Mouse (Mus musculus) erythroblast, embryonic 14.5 days (primary cell): ENCODE data around the gene Marcks. TPM values are rescaled to one million over a fixed set of nuclear protein-coding genes. Genes with fewer than 3 reads are reported as not detected.

Source experiments
- H3K27me3 ChIP-seq: 2 replicates; pipeline ENCODE4 v1.6.1; 2012; ENCODE audit warnings: inconsistent platforms; ENCODE audit not compliant: control insufficient read depth
- H3K36me3 ChIP-seq: 2 replicates; pipeline ENCODE4 v1.6.1; 2012; ENCODE audit warnings: mild to moderate bottlenecking, inconsistent platforms; ENCODE audit not compliant: control insufficient read depth
- H3K4me1 ChIP-seq: 2 replicates; pipeline ENCODE4 v1.6.1; 2012; ENCODE audit warnings: inconsistent platforms; ENCODE audit not compliant: control insufficient read depth
- H3K4me3 ChIP-seq: replicated peaks from 2 replicates; pipeline ENCODE3; 2012; ENCODE audit warnings: moderate library complexity, mild to moderate bottlenecking, inconsistent platforms
- H3K9me3 ChIP-seq: 2 replicates; pipeline ENCODE4 v1.6.1; 2012; ENCODE audit warnings: low read length, inconsistent platforms, mixed read lengths; ENCODE audit not compliant: control insufficient read depth
- GATA1 ChIP-seq: IDR thresholded peaks from 2 replicates; pipeline ENCODE4 v1.6.1; 2012; ENCODE audit warnings: low read length, inconsistent platforms, mixed read lengths
- TAL1 ChIP-seq: IDR thresholded peaks from 3 replicates; pipeline ENCODE4 v1.6.1; 2012; ENCODE audit warnings: low read length, inconsistent platforms, mixed read lengths
- polyA plus RNA-seq: library from polyadenylated mRNA; stranded (reverse); fragments of >175 nt; gene quantifications from 2 replicates; pipeline ENCODE4 v1.2.3, GENCODE M21; 2012

Marcks gene
- polyA plus RNA-seq, 1 experiment, result 0.35 TPM

DNA sequence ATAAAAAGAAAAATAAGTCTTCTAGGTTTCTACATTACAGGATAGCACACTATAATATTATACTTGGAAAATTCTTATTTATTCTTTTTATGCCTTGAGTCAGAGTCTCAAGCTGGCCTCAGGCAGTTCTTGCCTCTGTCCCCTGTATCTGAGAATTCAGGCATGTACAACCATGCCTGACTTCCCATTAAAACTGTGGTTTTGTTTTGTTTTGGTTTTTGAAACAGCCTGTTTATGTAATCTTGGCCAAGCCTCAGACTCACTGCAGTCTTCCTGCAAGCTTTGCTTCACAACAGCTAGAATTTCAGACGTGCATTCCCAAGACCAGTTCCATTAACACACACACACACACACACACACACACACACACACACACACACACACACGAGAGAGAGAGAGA lies 16.4 kb upstream of the Marcks start:
- Histone ChIP-seq H3K27me3 (no peaks in the 10 kb centered on the region), H3K4me3 (no peak overlapping the region), H3K4me1 (no peaks in the 10 kb centered on the region), H3K9me3 (no peaks in the 10 kb centered on the region), H3K36me3 (no peaks in the 10 kb centered on the region)
- TF ChIP-seq TAL1, result no peak
- no peak for TF ChIP-seq GATA1

DNA sequence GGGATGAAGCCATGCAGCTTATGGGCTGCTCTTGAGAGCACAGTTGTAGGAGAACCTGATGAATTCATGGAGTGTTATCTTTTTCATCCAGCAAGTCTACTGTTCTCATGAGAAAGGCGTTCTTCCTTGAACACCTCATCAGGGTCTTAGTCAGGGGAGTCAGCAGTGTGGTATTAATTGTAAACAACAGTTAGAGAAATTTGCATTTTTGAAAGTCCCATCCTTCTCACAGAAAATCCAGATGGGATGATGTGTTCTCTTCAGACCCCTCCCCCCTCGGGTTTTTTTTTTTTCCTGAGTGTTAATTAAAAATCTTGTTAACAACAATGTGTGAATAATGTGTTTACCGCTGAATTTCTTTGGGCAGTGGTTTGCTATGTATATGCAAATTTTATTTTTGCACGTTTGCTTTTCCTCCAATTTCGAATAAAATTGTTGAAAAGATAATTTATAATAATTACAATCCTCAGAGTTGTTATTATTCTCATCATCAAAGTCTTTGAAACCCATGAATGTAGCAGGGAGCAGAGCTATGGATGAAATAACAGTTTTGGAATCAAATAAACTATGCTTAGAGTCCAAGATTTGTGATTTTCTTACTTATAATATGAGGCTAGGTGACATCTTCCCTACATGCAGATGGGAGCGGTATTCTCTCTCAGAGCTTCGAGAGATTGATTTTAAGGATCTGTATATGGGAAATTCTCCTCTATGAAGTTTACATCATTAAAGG lies 13.0 kb upstream of the Marcks start:
- Histone ChIP-seq H3K4me3 (no peak overlapping the region), H3K9me3 (no peaks in the 10 kb centered on the region), H3K27me3 (no peaks in the 10 kb centered on the region), H3K36me3 (no peaks in the 10 kb centered on the region), H3K4me1 (no peaks in the 10 kb centered on the region)
- TF ChIP-seq GATA1, result no peak
- no peak for TF ChIP-seq TAL1

DNA sequence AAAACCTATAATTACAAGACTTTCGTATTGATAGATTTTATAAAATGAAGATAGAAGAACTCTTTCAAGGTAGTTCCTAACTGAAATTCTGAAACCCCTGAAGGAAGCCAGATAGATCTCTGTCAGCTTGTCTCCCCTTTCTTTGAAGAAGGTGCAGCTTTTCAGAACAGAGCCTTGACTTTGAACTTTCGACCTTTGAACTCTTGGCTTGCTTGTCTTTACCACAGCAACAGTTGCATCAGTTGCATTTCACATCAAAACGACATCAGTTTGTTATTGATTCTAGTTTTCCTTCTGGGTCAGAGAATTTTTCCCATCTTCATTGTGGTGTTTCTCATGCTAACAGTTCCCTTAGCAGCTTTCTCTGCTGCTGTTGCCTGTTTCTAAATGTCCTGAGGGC lies 9.3 kb upstream of the Marcks start:
- peaks cover under 1% of the 10 kb centered on the region; the same call in 1 of the 2 replicates for H3K27me3 ChIP-seq
- TF ChIP-seq GATA1, result no peak
- TF ChIP-seq TAL1, result no peak

DNA sequence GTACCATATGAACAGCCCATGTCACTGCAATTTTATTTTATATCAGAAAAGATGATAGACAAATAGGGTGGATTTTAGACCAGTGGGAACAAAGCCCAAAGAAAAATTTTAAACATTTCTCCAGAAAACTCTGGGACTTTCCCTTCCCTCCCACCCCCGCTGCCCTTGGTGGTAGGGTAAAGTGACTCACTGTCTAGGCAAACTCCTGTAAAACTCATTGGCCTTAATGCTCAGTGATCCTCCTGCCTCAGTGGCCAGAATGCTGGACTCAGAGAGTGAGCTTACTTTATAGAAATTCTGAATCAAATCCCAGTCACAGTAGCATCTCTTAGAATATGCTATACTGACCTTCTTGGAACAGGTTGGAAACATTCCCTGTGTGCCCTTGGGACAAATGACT lies 6.7 kb upstream of the Marcks start:
- Histone ChIP-seq H3K9me3 (no peaks in the 10 kb centered on the region), H3K27me3 (peaks cover 25% of the 10 kb centered on the region), H3K36me3 (no peaks in the 10 kb centered on the region), H3K4me3 (no peak overlapping the region), H3K4me1 (peaks cover 6% of the 10 kb centered on the region)
- TF ChIP-seq TAL1 (no peak), GATA1 (no peak)

More for the DNA sequence above, 9.3 kb upstream of the Marcks start:
- no peaks in the 10 kb centered on the region for H3K9me3 ChIP-seq
- no peak overlapping the region for H3K4me3 ChIP-seq
- H3K36me3 ChIP-seq, result no peaks in the 10 kb centered on the region
- no peaks in the 10 kb centered on the region for H3K4me1 ChIP-seq

DNA sequence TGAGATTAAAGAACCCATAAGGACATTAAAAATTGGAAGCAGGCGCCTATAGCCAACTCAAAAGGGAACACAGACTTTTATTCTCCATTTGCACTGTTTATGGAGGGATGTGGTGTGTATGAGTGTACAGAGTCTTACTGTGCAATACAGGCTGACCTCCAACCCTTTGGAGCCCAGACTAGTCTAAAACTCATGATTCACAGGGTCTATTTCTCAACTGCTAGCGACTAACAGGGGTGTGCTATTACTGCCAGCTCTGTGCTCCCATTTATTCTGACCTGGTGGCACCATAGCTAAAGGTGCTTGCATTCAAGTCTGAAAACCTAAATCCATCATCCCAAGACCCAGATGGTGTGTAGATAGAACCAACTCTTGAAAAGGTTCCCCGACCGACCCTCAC lies 2.9 kb upstream of the Marcks start:
- Histone ChIP-seq H3K4me3 (no peak overlapping the region), H3K9me3 (no peaks in the 10 kb centered on the region), H3K27me3 (peaks cover 63% of the 10 kb centered on the region), H3K4me1 (peaks cover 41% of the 10 kb centered on the region), H3K36me3 (no peaks in the 10 kb centered on the region)
- no peak for TF ChIP-seq GATA1
- TF ChIP-seq TAL1, result no peak

- Histone ChIP-seq H3K4me1 (peaks cover 48% of the 10 kb centered on the region), H3K36me3 (no peaks in the 10 kb centered on the region), H3K9me3 (no peaks in the 10 kb centered on the region), H3K4me3 (peak overlapping the region; percentile 62), H3K27me3 (peaks cover 70% of the 10 kb centered on the region)
- TF ChIP-seq GATA1 (no peak), TAL1 (no peak)
Measured at GRCm38 (mm10) chr10:37140736-37141451, 2.2 kb upstream of the Marcks start.

GRCm38 (mm10) chr10:37140166-37140735 lies 1.5 kb upstream of the Marcks start:
- Histone ChIP-seq H3K4me1 (peaks cover 49% of the 10 kb centered on the region), H3K27me3 (peaks cover 77% of the 10 kb centered on the region), H3K36me3 (no peaks in the 10 kb centered on the region), H3K4me3 (peak overlapping the region; percentile 62), H3K9me3 (no peaks in the 10 kb centered on the region)
- TF ChIP-seq GATA1 (no peak), TAL1 (no peak)

DNA sequence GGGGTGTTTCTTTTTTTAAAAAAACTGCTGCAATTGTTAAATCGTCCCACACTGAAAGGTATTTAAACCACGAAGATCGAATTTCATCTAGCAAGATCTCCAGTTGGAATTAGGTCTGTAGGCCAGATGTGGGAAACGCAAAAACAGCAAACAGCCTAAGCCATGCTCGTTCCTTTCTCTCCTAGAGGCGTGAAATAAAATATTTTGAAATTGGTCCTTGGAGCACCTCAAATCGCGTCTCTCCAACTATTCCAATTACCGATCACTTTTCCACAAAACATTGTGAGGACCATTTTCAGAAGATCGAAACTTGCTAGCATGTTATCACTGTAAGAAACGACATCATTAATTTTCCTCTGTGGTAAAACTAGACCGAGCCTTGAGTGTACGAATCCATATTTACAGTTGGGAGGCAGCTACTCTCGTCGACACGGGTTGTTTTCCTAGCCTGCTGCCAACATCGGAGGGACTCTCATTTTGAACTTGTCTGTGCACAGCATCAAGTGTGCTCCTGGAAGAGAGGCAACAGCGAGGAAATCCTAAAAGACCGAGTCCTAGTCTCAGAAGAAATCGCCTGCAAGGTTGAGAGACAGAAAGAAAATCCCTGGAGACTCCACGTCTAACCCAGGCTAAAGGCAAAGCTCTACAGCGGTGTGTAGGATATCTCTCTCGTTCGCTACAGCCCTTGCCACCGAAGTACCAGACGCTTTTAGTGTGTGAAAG lies 884 bp upstream of the Marcks start:
- H3K27me3 ChIP-seq, result peaks cover 83% of the 10 kb centered on the region
- no peaks in the 10 kb centered on the region for H3K36me3 ChIP-seq
- TF ChIP-seq GATA1 (no peak), TAL1 (no peak)

More for the DNA sequence above, 884 bp upstream of the Marcks start:
- H3K4me1 ChIP-seq, result peaks cover 49% of the 10 kb centered on the region
- no peaks in the 10 kb centered on the region for H3K9me3 ChIP-seq
- peak overlapping the region; percentile 62 for H3K4me3 ChIP-seq
